Mouse (Mus musculus) hindbrain, embryonic 15.5 days (tissue): ENCODE data around the gene Eya3. TPM values are rescaled to one million over a fixed set of nuclear protein-coding genes. Genes with fewer than 3 reads are reported as not detected.
A peak's percentile ranks its signal among the peaks of the same experiment; 100 is the strongest.

Experiments
- ATAC-seq: fragments of 200-750 bp; cut with Nextera tagmentation; 2 replicates; pipeline ENCODE4 v1.8.0; 2017; ENCODE audit warnings: low read depth, moderate number of reproducible peaks, moderate TSS enrichment; ENCODE audit not compliant: low FRiP score
- H3K27ac ChIP-seq: fragments of 300-500 bp; sonication (generic); replicated peaks from 2 replicates; pipeline ENCODE4 v1.5.1; 2015; ENCODE audit warnings: mild to moderate bottlenecking, inconsistent platforms
- H3K27me3 ChIP-seq: fragments of 300-500 bp; sonication (generic); 2 replicates; pipeline ENCODE4 v1.6.1; 2015; ENCODE audit warnings: control low read depth, inconsistent platforms
- H3K36me3 ChIP-seq: fragments of 300-500 bp; sonication (generic); 2 replicates; pipeline ENCODE4 v1.6.1; 2015; ENCODE audit warnings: control low read depth, inconsistent platforms
- H3K4me1 ChIP-seq: fragments of 300-500 bp; sonication (generic); replicated peaks from 2 replicates; pipeline ENCODE4 v1.6.1; 2015; ENCODE audit warnings: control low read depth, inconsistent platforms
- H3K4me2 ChIP-seq: fragments of 300-500 bp; sonication (generic); 2 replicates; pipeline ENCODE4 v1.6.1; 2015; ENCODE audit warnings: moderate library complexity, mild to moderate bottlenecking, inconsistent platforms
- H3K4me3 ChIP-seq: fragments of 300-500 bp; sonication (generic); 2 replicates; pipeline ENCODE4 v1.5.1; 2015; ENCODE audit warnings: mild to moderate bottlenecking, inconsistent platforms
- H3K9ac ChIP-seq: fragments of 300-500 bp; sonication (generic); 2 replicates; pipeline ENCODE4 v1.6.1; 2015; ENCODE audit warnings: inconsistent platforms
- H3K9me3 ChIP-seq: fragments of 300-500 bp; sonication (generic); 2 replicates; pipeline ENCODE4 v1.6.1; 2016; ENCODE audit warnings: control low read depth, inconsistent platforms
- WGBS: fragments of 180-500 bp; shearing (Covaris S2); methylation state at CpG from one replicate; pipeline ENCODE4 v1.1.7; 2015; 5-methylcytosine and 5-hydroxymethylcytosine counted together
- polyA plus RNA-seq: library from polyadenylated mRNA; unstranded; fragments of >200 nt; fragmentation: Nextera tagmentation; extraction: Ambion mirVana; gene quantifications from 2 replicates; pipeline ENCODE4 v1.2.1, GENCODE M21; 2015

Gene Eya3
- polyA plus RNA-seq, 1 experiment from 2014 or later = 13.4 TPM

GRCm38 (mm10) chr4:132649271-132649999, 10.6 kb downstream of the Eya3 start:
- Histone ChIP-seq H3K4me2 (no peak overlapping the region), H3K27ac (0 out of 2 replicates have a peak overlapping the region, but pooled peaks have one; percentile 10), H3K27me3 (no peaks in the 10 kb centered on the region), H3K9ac (no peak overlapping the region), H3K36me3 (no peaks in the 10 kb centered on the region), H3K4me1 (0 out of 2 replicates have a peak, but pooled peaks cover 4% of the 10 kb centered on the region), H3K9me3 (no peaks in the 10 kb centered on the region), H3K4me3 (no peak overlapping the region)
- 52% methylated on average over 6 of the region's 6 CpGs for WGBS
- ATAC-seq = no peak

GRCm38 (mm10) chr4:132652842-132653241, 14.1 kb downstream of the Eya3 start:
- Histone ChIP-seq H3K27me3 (no peaks in the 10 kb centered on the region), H3K9ac (no peak overlapping the region), H3K4me1 (0 out of 2 replicates have a peak, but pooled peaks cover 4% of the 10 kb centered on the region), H3K4me3 (no peak overlapping the region), H3K27ac (no peak overlapping the region), H3K9me3 (no peaks in the 10 kb centered on the region), H3K36me3 (peaks cover 5% of the 10 kb centered on the region; the same call in 1 of the 2 replicates), H3K4me2 (no peak overlapping the region)
- no peak for ATAC-seq
- WGBS = 41% methylated on average over 4 of the region's 4 CpGs

GRCm38 (mm10) chr4:132653799-132654198, 15.0 kb downstream of the Eya3 start:
- no peak overlapping the region for H3K4me2 ChIP-seq
- no peak for ATAC-seq
- H3K4me3 ChIP-seq = no peak overlapping the region
- 0 out of 2 replicates have a peak, but pooled peaks cover 4% of the 10 kb centered on the region for H3K4me1 ChIP-seq
- no peaks in the 10 kb centered on the region for H3K27me3 ChIP-seq
- no peak overlapping the region for H3K27ac ChIP-seq
- H3K9ac ChIP-seq = no peak overlapping the region
- WGBS = 75% methylated on average over 3 of the region's 3 CpGs
- H3K9me3 ChIP-seq = no peaks in the 10 kb centered on the region
- H3K36me3 ChIP-seq = peaks cover 9% of the 10 kb centered on the region

- H3K36me3 ChIP-seq = peaks cover 13% of the 10 kb centered on the region
- 0 out of 2 replicates have a peak, but pooled peaks cover 4% of the 10 kb centered on the region for H3K4me1 ChIP-seq
- no peak overlapping the region for H3K9ac ChIP-seq
- no peaks in the 10 kb centered on the region for H3K27me3 ChIP-seq
- no peak for ATAC-seq
- no peak overlapping the region for H3K4me2 ChIP-seq
- no peak overlapping the region for H3K27ac ChIP-seq
- no peak overlapping the region for H3K4me3 ChIP-seq
- no peaks in the 10 kb centered on the region for H3K9me3 ChIP-seq
- WGBS = 84% methylated on average over 5 of the region's 5 CpGs
Measured at GRCm38 (mm10) chr4:132655290-132655689, 16.5 kb downstream of the Eya3 start.

DNA sequence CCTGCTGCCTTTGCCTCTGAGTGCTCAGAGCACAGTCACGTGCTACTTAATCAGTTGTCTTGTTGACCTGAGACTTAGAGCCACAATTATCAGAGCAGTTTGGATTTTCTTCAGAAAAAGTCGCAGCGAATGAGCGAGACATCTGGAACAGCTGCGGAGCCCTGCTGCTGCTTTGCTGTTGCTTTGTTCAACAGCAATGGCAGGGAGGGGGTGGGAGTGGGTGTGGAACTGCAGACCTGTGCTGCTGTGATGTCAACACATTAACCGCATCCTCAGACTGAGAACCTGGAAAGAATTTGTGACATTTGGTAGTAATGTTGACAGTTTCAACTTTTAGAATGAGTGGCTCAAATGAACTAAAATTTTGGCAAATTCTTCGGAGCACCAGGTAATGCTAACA, 20.3 kb downstream of the Eya3 start:
- no peaks in the 10 kb centered on the region for H3K4me1 ChIP-seq
- ATAC-seq = no peak
- no peaks in the 10 kb centered on the region for H3K9me3 ChIP-seq
- H3K4me2 ChIP-seq = no peak overlapping the region
- H3K36me3 ChIP-seq = peaks cover 19% of the 10 kb centered on the region
- H3K9ac ChIP-seq = no peak overlapping the region
- H3K4me3 ChIP-seq = no peak overlapping the region
- no peak overlapping the region for H3K27ac ChIP-seq
- 81% methylated on average over 7 of the region's 7 CpGs for WGBS
- H3K27me3 ChIP-seq = no peaks in the 10 kb centered on the region

DNA sequence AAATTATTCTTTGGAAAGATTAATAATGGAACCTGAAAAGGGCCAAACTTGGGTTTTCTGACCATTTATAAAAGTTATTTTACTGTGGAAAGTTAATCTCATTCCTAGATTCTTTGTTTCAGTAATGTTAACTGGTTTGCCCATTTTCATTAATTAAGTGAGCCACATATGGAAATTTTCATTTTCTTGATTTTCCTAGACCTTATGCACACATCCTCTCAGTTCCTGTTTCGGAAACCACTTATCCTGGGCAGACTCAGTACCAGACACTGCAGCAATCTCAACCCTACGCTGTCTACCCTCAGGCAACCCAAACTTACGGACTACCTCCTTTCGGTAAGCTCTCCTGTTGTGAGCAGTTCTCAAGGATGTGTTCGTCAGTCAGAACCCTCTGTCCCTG, 33.9 kb downstream of the Eya3 start:
- Histone ChIP-seq H3K4me1 (no peaks in the 10 kb centered on the region), H3K9me3 (no peaks in the 10 kb centered on the region), H3K27ac (no peak overlapping the region), H3K27me3 (no peaks in the 10 kb centered on the region), H3K4me2 (no peak overlapping the region), H3K4me3 (no peak overlapping the region), H3K36me3 (peaks cover 48% of the 10 kb centered on the region), H3K9ac (no peak overlapping the region)
- ATAC-seq = no peak
- WGBS = 96% methylated on average over 5 of the region's 5 CpGs

DNA sequence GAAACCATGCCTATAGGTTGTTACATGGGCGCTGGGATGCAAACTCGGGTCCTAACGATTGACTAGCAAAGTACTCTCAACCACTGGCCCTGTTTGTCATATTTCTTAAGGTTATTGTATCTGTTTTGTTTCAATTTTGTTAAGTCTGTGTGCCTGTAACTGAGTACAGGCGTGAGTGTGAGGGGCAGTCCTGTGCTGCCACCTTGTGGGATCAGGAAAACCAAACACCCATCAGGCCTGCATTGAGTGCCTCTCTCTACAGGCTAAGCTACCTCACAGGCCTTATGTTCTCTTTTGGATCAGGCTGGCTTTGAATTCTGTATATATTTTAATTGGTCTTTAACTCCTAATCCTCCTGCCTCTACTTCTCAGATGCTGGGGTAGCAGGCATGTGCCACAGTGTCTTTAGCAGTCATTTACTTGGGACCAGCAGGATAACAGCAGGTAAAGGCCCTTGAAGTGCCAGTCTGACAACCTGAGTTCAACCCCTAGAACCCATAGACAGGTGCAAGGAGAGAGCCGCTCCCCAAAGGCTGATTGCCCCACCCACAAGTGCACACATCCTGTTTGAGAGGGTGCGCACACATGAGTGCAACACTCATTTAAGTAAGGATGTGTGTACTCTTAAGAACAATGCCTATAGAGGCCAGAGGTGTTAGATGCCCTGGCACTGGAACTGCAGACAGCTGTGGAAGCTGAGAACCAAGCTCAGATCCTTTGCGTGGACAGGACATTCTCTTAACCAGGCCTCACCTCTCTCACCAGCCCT, 38.2 kb downstream of the Eya3 start:
- Histone ChIP-seq H3K9ac (no peak overlapping the region), H3K36me3 (peaks cover 41% of the 10 kb centered on the region), H3K27ac (no peak overlapping the region), H3K4me1 (no peaks in the 10 kb centered on the region), H3K9me3 (no peaks in the 10 kb centered on the region), H3K4me3 (no peak overlapping the region), H3K4me2 (no peak overlapping the region), H3K27me3 (no peaks in the 10 kb centered on the region)
- ATAC-seq = no peak
- WGBS = 88% methylated on average over 7 of the region's 7 CpGs

DNA sequence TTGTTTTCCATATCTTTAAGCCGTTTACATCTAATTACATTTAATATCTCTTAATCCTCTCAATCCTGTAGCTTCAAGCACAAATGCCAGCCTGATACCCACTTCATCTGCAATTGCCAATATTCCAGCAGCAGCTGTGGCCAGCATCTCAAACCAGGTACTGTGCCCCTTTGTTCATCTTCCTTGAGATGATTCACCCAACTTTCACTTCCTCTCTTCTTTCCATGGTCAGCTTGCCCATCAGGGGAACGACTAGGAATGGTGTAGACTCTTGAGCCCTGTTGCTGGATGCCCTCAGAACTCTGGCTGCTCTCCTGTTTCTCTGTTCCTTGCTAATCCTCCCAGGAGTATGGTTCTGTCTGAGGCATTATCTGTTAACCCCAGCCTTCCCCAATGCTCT, 50.8 kb downstream of the Eya3 start:
- WGBS = 88% methylated on average over 2 of the region's 2 CpGs
- no peak for ATAC-seq

GRCm38 (mm10) chr4:132693366-132693765, 54.6 kb downstream of the Eya3 start:
- Histone ChIP-seq H3K4me1 (no peaks in the 10 kb centered on the region), H3K27me3 (no peaks in the 10 kb centered on the region), H3K9me3 (no peaks in the 10 kb centered on the region), H3K4me2 (no peak overlapping the region), H3K27ac (no peak overlapping the region), H3K36me3 (peaks cover 45% of the 10 kb centered on the region), H3K9ac (no peak overlapping the region), H3K4me3 (no peak overlapping the region)
- ATAC-seq = no peak
- 96% methylated on average over 3 of the region's 3 CpGs for whole genome bisulfite sequencing

More for the DNA sequence above, 50.8 kb downstream of the Eya3 start:
- Histone ChIP-seq H3K36me3 (peaks cover 40% of the 10 kb centered on the region), H3K9me3 (no peaks in the 10 kb centered on the region), H3K27me3 (no peaks in the 10 kb centered on the region), H3K4me3 (no peak overlapping the region), H3K27ac (no peak overlapping the region), H3K4me2 (no peak overlapping the region), H3K4me1 (no peaks in the 10 kb centered on the region), H3K9ac (no peak overlapping the region)

GRCm38 (mm10) chr4:132702076-132702475, 63.3 kb downstream of the Eya3 start:
- Histone ChIP-seq H3K36me3 (peaks cover 58% of the 10 kb centered on the region), H3K9ac (no peak overlapping the region), H3K4me1 (no peaks in the 10 kb centered on the region), H3K9me3 (no peaks in the 10 kb centered on the region), H3K4me3 (no peak overlapping the region), H3K27ac (no peak overlapping the region), H3K4me2 (no peak overlapping the region), H3K27me3 (no peaks in the 10 kb centered on the region)
- WGBS = 93% methylated on average over 5 of the region's 5 CpGs
- no peak for ATAC-seq

- Histone ChIP-seq H3K27ac (no peak overlapping the region), H3K4me2 (no peak overlapping the region), H3K4me1 (no peaks in the 10 kb centered on the region), H3K9ac (no peak overlapping the region), H3K9me3 (no peaks in the 10 kb centered on the region), H3K27me3 (no peaks in the 10 kb centered on the region), H3K36me3 (peaks cover 73% of the 10 kb centered on the region), H3K4me3 (no peak overlapping the region)
- ATAC-seq = no peak
- 96% methylated on average over 8 of the region's 8 CpGs for WGBS
Measured at GRCm38 (mm10) chr4:132706885-132707284, 68.1 kb downstream of the Eya3 start.

DNA sequence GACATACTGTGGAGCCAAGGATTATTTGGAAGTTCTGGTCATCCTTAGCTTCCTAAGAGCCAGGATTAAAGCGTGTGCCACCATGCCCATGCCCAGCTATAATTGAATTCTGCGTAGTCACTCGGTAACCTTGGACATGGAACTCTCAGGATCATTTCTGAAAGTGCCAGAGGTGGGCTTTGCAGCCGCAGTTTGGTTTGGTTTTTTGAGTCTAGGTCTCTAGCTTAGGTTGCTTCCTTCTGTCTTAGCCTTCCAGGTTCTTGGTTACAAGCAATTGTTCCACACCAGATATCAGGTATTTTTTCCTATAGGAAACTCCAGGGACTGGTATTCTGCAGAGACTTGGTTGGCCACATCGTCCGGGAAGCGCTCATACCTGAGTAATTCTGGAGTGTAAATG, 74.4 kb downstream of the Eya3 start:
- H3K9ac ChIP-seq = no peak overlapping the region
- H3K36me3 ChIP-seq = peaks cover 64% of the 10 kb centered on the region
- no peaks in the 10 kb centered on the region for H3K4me1 ChIP-seq
- ATAC-seq = no peak
- H3K27ac ChIP-seq = no peak overlapping the region
- H3K9me3 ChIP-seq = no peaks in the 10 kb centered on the region
- 96% methylated on average over 7 of the region's 7 CpGs for WGBS
- no peak overlapping the region for H3K4me2 ChIP-seq
- no peaks in the 10 kb centered on the region for H3K27me3 ChIP-seq
- no peak overlapping the region for H3K4me3 ChIP-seq
